Mouse (Mus musculus) embryonic facial prominence, embryonic 12.5 days (tissue): ENCODE data around the gene Olfr780. TPM values are rescaled to one million over a fixed set of nuclear protein-coding genes. Genes with fewer than 3 reads are reported as not detected.
"Not testable (repeated sequence)": the region's sequence is repeated elsewhere in the genome, so short reads cannot be mapped to it uniquely, and the experiment has no call there.

Experiments
- ATAC-seq: fragments of 200-750 bp; cut with Nextera tagmentation; 2 replicates; pipeline ENCODE4 v1.8.0; 2017; ENCODE audit not compliant: insufficient number of reproducible peaks, insufficient read depth, low FRiP score, low TSS enrichment
- H3K27ac ChIP-seq: fragments of 300-500 bp; sonication (generic); 2 replicates; pipeline ENCODE4 v1.5.1; 2016; ENCODE audit warnings: mild to moderate bottlenecking
- H3K27me3 ChIP-seq: fragments of 300-500 bp; sonication (generic); 2 replicates; pipeline ENCODE4 v1.6.1; 2016; ENCODE audit warnings: mild to moderate bottlenecking, moderate library complexity
- H3K36me3 ChIP-seq: fragments of 300-500 bp; sonication (generic); 2 replicates; pipeline ENCODE4 v1.6.1; 2016; ENCODE audit warnings: mild to moderate bottlenecking
- H3K4me1 ChIP-seq: fragments of 300-500 bp; sonication (generic); 2 replicates; pipeline ENCODE4 v1.6.1; 2016
- H3K4me2 ChIP-seq: fragments of 300-500 bp; sonication (generic); replicated peaks from 2 replicates; pipeline ENCODE4 v1.6.1; 2016; ENCODE audit warnings: mild to moderate bottlenecking, moderate library complexity
- H3K4me3 ChIP-seq: fragments of 300-500 bp; sonication (generic); 2 replicates; pipeline ENCODE4 v1.5.1; 2016; ENCODE audit warnings: mild to moderate bottlenecking
- H3K9ac ChIP-seq: fragments of 300-500 bp; sonication (generic); 2 replicates; pipeline ENCODE4 v1.6.1; 2016; ENCODE audit warnings: mild to moderate bottlenecking, moderate library complexity
- H3K9me3 ChIP-seq: fragments of 300-500 bp; sonication (generic); 2 replicates; pipeline ENCODE4 v1.6.1; 2016; ENCODE audit warnings: mild to moderate bottlenecking, moderate library complexity
- WGBS: fragments of 180-500 bp; shearing (Covaris S2); methylation state at CpG from one replicate; pipeline ENCODE4 v1.1.7; 2016; 5-methylcytosine and 5-hydroxymethylcytosine counted together
- polyA plus RNA-seq: library from polyadenylated mRNA; unstranded; fragments of >200 nt; fragmentation: Nextera tagmentation; extraction: Ambion mirVana; gene quantifications from 2 replicates; pipeline ENCODE4 v1.2.1, GENCODE M21; 2016

Olfr780 gene
- polyA plus RNA-seq = not detected in 2 replicates

DNA sequence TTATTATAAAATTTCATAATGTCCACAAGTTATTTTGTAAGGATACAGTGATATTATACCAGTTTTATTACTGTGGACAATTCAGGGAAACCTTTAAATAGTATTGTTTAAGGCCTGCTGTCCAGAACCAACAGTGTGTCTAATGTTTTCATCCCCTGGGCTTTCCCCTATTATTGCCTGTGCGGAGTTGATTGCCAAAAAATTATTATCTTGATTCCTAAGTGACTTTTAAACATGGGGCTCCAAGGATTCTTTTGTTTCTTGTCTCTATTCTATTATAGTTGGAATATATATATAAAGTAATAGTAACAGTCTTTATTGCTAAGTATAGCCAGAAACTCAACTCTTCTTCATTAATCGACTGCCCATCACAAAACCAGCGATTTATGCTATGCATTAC, at the start of gene Olfr780:
Gene Olfr780, plus strand, starts transcription at position 301 of the 400 bp plus-strand sequence.
- no peaks in the 10 kb centered on the region for H3K4me1 ChIP-seq
- no peaks in the 10 kb centered on the region for H3K27me3 ChIP-seq
- H3K9ac ChIP-seq = no peak within 1 kb of the TSS
- ATAC-seq = no peak
- H3K36me3 ChIP-seq = no peaks in the 10 kb centered on the region
- WGBS = 87% methylated on average over 3 of the region's 3 CpGs
- no peak within 1 kb of the TSS for H3K27ac ChIP-seq
- no peaks in the 10 kb centered on the region for H3K9me3 ChIP-seq
- no peak within 1 kb of the TSS for H3K4me3 ChIP-seq
- no peak within 1 kb of the TSS for H3K4me2 ChIP-seq

- 94% methylated on average over 2 of the region's 2 CpGs for WGBS
- no peak within 1 kb of the TSS for H3K9ac ChIP-seq
- H3K9me3 ChIP-seq = no peaks in the 10 kb centered on the region
- H3K27ac ChIP-seq = no peak within 1 kb of the TSS
- no peaks in the 10 kb centered on the region for H3K27me3 ChIP-seq
- H3K36me3 ChIP-seq = no peaks in the 10 kb centered on the region
- no peak within 1 kb of the TSS for H3K4me2 ChIP-seq
- no peak within 1 kb of the TSS for H3K4me3 ChIP-seq
- H3K4me1 ChIP-seq = no peaks in the 10 kb centered on the region
- ATAC-seq = no peak
Observed at GRCm38 (mm10) chr10:129271081-129271535, 46.8 kb upstream of the Olfr780 start, which contains the start of gene Olfr777. TSS of gene Olfr777 (minus strand) at chr10:129271485.

DNA sequence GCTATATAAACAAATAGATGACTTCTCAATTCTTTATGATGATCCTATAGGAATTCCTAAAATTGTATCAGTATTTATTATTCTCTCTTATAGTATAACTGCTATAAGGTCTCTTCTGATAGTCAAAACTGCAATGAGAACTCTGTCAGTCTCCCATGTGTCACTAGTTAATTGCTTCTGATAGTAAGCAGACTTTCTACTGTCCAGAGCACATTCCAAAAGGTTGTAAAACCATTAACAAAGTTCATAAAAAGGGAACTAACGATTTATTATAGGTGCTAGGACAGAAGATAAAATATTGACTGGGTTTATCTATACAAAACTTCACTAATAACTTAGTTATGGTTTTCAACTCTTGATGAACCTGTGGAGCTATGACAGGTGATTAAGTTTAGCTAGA, 4.9 kb upstream of the Olfr780 start:
- not testable (repeated sequence) for ATAC-seq

GRCm38 (mm10) chr10:129313521-129313920, 4.4 kb upstream of the Olfr780 start:
- not testable (repeated sequence) for H3K9me3 ChIP-seq, H3K4me1 ChIP-seq, H3K9ac ChIP-seq, ATAC-seq, H3K36me3 ChIP-seq, H3K27ac ChIP-seq, H3K27me3 ChIP-seq, H3K4me3 ChIP-seq, H3K4me2 ChIP-seq
- WGBS = 83% methylated on average over 1 of the region's 1 CpGs

More for the DNA sequence above, 4.9 kb upstream of the Olfr780 start:
- not testable (repeated sequence) for H3K27ac ChIP-seq, H3K27me3 ChIP-seq, H3K36me3 ChIP-seq, H3K4me1 ChIP-seq, H3K4me2 ChIP-seq, H3K4me3 ChIP-seq, H3K9ac ChIP-seq, H3K9me3 ChIP-seq
- WGBS = 56% methylated on average over 1 of the region's 1 CpGs

- Histone ChIP-seq H3K27me3 (no peaks in the 10 kb centered on the region), H3K9me3 (no peaks in the 10 kb centered on the region), H3K4me2 (no peak within 1 kb of the TSS), H3K36me3 (no peaks in the 10 kb centered on the region), H3K4me1 (no peaks in the 10 kb centered on the region), H3K9ac (no peak within 1 kb of the TSS), H3K4me3 (no peak within 1 kb of the TSS), H3K27ac (no peak within 1 kb of the TSS)
- no peak for ATAC-seq
Observed at GRCm38 (mm10) chr10:129328554-129328953, 10.6 kb downstream of the Olfr780 start, which contains the start of gene Olfr781. TSS of gene Olfr781 (plus strand) at chr10:129328854.

DNA sequence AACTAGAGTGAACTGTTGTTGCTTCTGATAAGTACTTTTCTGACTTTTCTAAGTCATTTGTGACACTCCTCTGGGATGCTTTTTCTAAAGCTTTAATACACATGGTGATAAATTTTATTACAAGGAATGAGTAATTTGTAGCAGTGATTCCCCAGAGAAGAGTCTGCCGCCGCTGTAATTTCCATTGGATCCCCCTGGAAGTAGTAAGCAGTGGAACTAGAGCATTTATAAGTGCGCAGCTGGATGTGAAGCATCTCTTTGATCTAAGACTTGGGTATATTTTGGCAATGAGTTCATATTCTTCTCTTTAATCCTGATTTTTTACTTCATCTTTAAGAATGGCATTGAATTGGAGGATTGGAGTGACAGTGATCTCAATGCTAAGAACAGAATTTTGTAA, 30.6 kb downstream of the Olfr780 start, which contains the start of gene Olfr782:
Gene Olfr782, plus strand, starts transcription at position 301 of the 400 bp plus-strand sequence.
- H3K27me3 ChIP-seq = no peaks in the 10 kb centered on the region
- H3K4me2 ChIP-seq = no peak within 1 kb of the TSS
- no peak for ATAC-seq
- H3K9me3 ChIP-seq = no peaks in the 10 kb centered on the region
- H3K36me3 ChIP-seq = no peaks in the 10 kb centered on the region
- H3K27ac ChIP-seq = no peak within 1 kb of the TSS
- no peak within 1 kb of the TSS for H3K9ac ChIP-seq
- no peaks in the 10 kb centered on the region for H3K4me1 ChIP-seq
- 92% methylated on average over 3 of the region's 3 CpGs for WGBS
- no peak within 1 kb of the TSS for H3K4me3 ChIP-seq

DNA sequence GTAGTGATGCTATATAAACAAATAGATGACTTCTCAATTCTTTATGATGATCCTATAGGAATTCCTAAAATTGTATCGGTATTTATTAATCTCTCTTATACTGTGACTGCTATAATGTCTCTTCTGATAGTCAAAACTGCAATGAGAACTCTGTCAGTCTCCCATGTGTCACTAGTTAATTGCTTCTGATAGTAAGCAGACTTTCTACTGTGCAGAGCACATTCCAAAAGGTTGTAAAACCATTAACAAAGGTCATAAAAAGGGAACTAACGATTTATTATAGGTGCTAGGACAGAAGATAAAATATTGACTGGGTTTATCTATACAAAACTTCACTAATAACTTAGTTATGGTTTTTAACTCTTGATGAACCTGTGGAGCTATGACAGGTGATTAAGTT, 34.6 kb downstream of the Olfr780 start:
- not testable (repeated sequence) for H3K4me3 ChIP-seq, H3K4me1 ChIP-seq, H3K4me2 ChIP-seq, ATAC-seq, H3K27me3 ChIP-seq, H3K9me3 ChIP-seq, H3K36me3 ChIP-seq, H3K9ac ChIP-seq, H3K27ac ChIP-seq
- 79% methylated on average over 2 of the region's 2 CpGs for WGBS

DNA sequence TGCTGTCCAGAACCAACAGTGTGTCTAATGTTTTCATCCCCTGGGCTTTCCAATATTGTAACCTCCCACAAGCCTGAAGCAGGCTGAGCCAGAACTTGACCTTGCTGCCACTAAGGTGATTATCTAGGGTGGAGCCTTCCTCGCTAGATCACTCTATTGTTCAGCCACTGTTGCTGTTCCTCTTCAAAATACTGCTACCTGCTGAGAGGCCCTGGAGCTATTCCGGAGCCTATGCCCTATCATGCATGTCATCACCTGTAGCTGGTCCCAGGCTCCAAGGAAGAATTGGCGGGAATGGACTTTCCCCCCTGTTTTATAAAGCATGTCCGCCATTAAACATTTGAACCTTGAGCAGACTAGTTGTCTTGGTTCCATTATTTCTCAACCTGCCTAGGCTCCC, 38.6 kb downstream of the Olfr780 start:
- ATAC-seq, H3K9ac ChIP-seq, H3K9me3 ChIP-seq, H3K27ac ChIP-seq, H3K4me3 ChIP-seq, H3K4me2 ChIP-seq, H3K36me3 ChIP-seq, H3K27me3 ChIP-seq, H3K4me1 ChIP-seq: not testable (repeated sequence)
- WGBS = 85% methylated on average over 4 of the region's 4 CpGs

DNA sequence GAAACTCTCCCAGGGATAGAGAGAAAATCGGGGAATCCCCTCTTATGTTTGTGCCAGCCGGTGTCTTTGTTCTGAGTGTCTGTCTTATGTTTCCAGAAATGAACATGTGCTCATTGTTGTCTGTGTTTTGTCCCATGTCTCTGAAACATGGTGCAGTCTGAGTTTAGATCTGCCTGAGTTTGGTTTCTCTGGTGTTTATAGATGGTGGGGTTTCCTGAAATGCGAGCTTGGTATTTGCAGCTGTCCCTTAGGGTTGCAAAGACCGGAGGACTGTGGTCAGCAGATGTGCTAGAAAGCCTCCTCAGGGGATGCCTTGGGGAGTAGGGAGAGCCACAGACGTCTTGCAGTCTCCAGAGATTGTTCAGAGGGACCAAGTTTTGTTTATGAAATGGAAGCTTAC, 39.4 kb downstream of the Olfr780 start:
- H3K36me3 ChIP-seq = no peaks in the 10 kb centered on the region
- no peaks in the 10 kb centered on the region for H3K27me3 ChIP-seq
- no peaks in the 10 kb centered on the region for H3K4me1 ChIP-seq
- no peak overlapping the region for H3K4me3 ChIP-seq
- 73% methylated on average over 5 of the region's 5 CpGs for WGBS
- H3K9me3 ChIP-seq = no peaks in the 10 kb centered on the region
- no peak overlapping the region for H3K9ac ChIP-seq
- no peak overlapping the region for H3K4me2 ChIP-seq
- H3K27ac ChIP-seq = no peak overlapping the region
- no peak for ATAC-seq

Other genes starting within 250 kb of the Olfr780 start
- not detected in 2 replicates for gene Olfr766-ps1, start 249.1 kb upstream of the Olfr780 start, polyA plus RNA-seq
- gene Olfr767, start 235.2 kb upstream of the Olfr780 start, polyA plus RNA-seq = not detected in 2 replicates
- gene Olfr768, start 218.7 kb upstream of the Olfr780 start, polyA plus RNA-seq = not detected in 2 replicates
- gene Olfr769, start 200.3 kb upstream of the Olfr780 start, polyA plus RNA-seq = not detected in 2 replicates
- gene Olfr770, start 179.1 kb upstream of the Olfr780 start, polyA plus RNA-seq = not detected in 2 replicates
- not detected in 2 replicates for gene Olfr771, start 153.4 kb upstream of the Olfr780 start, polyA plus RNA-seq
- not detected in 2 replicates for gene Olfr772, start 140.2 kb upstream of the Olfr780 start, polyA plus RNA-seq
- not detected in 2 replicates for gene Olfr773, start 130.7 kb upstream of the Olfr780 start, polyA plus RNA-seq
- not detected in 2 replicates for gene Olfr774, start 81.9 kb upstream of the Olfr780 start, polyA plus RNA-seq
- not detected in 2 replicates for gene Olfr775, start 69.7 kb upstream of the Olfr780 start, polyA plus RNA-seq
- not detected in 2 replicates for gene Olfr776, start 59.0 kb upstream of the Olfr780 start, polyA plus RNA-seq
- not detected in 2 replicates for gene Olfr777, start 46.6 kb upstream of the Olfr780 start, polyA plus RNA-seq
- not detected in 2 replicates for gene Olfr781, start 10.7 kb downstream of the Olfr780 start, polyA plus RNA-seq
- gene Olfr782, start 30.7 kb downstream of the Olfr780 start, polyA plus RNA-seq = not detected in 2 replicates
- 0.06 TPM in 1 of 2 replicates, not detected in the other for gene Olfr784, start 66.0 kb downstream of the Olfr780 start, polyA plus RNA-seq
- gene Olfr785, start 87.3 kb downstream of the Olfr780 start, polyA plus RNA-seq = not detected in 2 replicates
- not detected in 2 replicates for gene Olfr786, start 109.2 kb downstream of the Olfr780 start, polyA plus RNA-seq
- gene Olfr787, start 143.7 kb downstream of the Olfr780 start, polyA plus RNA-seq = not detected in 2 replicates
- gene Olfr788, start 152.9 kb downstream of the Olfr780 start, polyA plus RNA-seq = not detected in 2 replicates
- gene Olfr789, start 166.6 kb downstream of the Olfr780 start, polyA plus RNA-seq = not detected in 2 replicates
- gene Olfr790, start 180.4 kb downstream of the Olfr780 start, polyA plus RNA-seq = not detected in 2 replicates
- gene Olfr791, start 203.7 kb downstream of the Olfr780 start, polyA plus RNA-seq = not detected in 2 replicates
- not detected in 2 replicates for gene Olfr792, start 221.0 kb downstream of the Olfr780 start, polyA plus RNA-seq
- gene Olfr794, start 249.5 kb downstream of the Olfr780 start, polyA plus RNA-seq = not detected in 2 replicates